Mouse (Mus musculus): Measurements from ENCODE around the gene Rab11fip4.
A peak's percentile ranks its signal among the peaks of the same experiment; 100 is the strongest.

Rab11fip4 gene

GRCm38 (mm10) chr11:79713184-79713583 is 122.2 kb downstream of the Rab11fip4 start:
- DNase-seq (ENCODE audit: low spot score): no peak

- DNase-seq (ENCODE audit: low spot score): no peak
Observed at GRCm38 (mm10) chr11:79713678-79714077, 122.7 kb downstream of the Rab11fip4 start.

DNA sequence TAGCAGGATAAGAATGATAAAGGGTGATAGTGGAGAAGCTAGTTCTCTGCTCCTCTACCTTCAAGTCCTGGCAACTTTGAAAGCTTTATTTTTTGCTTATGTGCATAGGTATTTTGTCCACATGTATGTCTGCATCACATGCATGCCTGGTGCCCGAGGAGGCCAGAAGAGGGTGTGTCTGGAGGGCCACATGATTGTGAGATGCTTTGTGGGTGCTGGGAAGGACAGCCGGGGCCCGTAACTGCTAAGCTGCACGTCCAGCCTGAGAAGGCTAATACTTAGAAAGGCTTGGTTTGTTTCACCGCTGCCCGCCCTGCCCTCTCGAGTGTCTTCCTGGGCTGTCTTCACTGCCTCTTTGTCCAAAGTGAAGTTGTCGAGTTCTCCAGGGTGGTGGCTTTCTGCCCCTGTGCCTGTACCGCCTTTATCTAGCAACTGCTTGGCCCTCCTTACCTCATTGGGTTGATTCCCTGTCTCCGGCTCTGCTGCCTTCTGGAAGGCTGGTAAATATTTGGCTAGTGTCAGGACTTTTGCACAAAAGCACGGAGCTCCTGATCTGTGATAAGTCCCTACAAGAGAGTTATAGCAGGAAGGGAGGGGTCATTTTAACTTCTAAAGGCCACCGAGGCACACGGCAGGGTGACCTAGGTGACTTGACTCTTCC is 123.2 kb downstream of the Rab11fip4 start:
- no peak for DNase-seq (ENCODE audit: low spot score)

DNA sequence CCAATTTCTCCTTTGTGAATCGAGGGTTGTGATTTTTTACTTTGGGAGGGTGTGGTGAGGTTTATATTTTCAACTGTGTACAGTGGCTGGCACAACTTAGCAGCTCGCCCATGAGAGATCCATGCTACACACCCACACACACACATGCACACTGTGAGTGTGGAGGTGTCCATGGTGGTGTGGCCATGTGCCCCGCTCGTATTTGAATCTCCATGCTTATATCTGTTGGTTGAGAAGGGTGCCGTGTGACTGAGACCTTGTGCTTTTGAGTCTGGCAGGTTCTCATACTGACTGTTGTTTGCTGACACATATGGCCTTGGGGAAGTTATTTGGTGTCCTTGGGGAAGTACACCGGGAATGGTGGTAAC is 123.7 kb downstream of the Rab11fip4 start:
- DNase-seq (ENCODE audit: low spot score): no peak

GRCm38 (mm10) chr11:79715316-79715715 is 124.3 kb downstream of the Rab11fip4 start:
- no peak for DNase-seq (ENCODE audit: low spot score)

- DNase-seq (ENCODE audit: low spot score): no peak
Observed at GRCm38 (mm10) chr11:79715733-79716452, 124.9 kb downstream of the Rab11fip4 start.

DNA sequence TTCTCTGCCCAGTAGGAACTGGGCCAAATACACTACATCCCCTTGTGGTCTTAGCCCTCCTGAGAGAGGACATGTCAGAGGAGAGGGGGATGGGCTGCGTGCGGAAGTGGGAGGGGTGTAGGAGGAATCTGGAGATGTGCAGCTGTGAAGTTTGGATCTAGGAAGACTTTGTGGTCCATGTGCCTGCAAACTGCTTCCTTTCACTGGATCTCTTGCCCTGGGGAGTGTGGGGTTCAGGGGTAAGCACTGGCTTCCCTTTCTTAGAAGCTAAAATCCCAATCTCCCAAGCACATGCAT is 125.4 kb downstream of the Rab11fip4 start:
- DNase-seq (ENCODE audit: low spot score): no peak

DNA sequence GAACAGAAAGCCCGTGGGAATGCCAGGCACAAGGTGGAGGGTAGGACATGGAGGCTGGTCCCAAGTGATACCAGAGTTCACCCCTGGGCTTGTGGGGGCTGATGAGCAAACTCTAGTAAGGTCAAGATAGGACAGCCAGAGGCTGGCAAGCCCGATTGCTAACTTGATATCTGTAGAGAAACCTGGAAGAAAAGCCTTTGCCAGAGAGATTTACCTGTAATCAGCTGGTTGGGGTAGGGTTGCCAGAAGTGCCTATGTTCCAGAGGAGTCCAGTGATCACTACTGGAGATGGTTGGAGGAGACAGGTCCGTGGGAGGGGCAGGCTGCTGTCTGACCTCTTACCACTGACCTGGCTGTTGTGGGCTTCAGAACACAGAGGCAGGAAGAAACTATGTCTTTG is 126.3 kb downstream of the Rab11fip4 start:
- no peak for DNase-seq (ENCODE audit: low spot score)

GRCm38 (mm10) chr11:79717801-79718200 is 126.8 kb downstream of the Rab11fip4 start:
- DNase-seq (ENCODE audit: low spot score): peak; percentile 18

- DNase-seq (ENCODE audit: low spot score): peak; percentile 17
Observed at GRCm38 (mm10) chr11:79718202-79718601, 127.2 kb downstream of the Rab11fip4 start.

- no peak for DNase-seq (ENCODE audit: low spot score)
Observed at GRCm38 (mm10) chr11:79718829-79719346, 127.9 kb downstream of the Rab11fip4 start.

DNA sequence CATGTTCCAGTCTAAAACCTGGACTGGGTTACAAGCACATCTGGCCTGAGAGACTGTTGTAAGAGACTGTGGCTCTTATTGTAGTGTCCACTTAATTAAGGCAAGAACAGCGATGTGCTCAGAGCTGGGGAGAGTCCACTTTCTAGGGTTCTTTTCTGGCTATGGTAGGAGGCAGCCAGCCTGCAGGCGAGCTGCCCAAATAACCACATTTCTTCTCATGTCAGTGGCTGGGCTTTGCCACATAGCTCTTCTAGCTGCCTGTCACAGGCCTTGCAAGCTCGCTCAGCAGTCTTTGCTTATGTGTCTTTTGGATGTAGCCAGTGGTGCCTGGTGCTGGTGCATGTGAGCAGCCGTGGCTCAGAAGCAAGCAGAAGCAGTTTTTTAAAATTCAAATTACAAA is 129.7 kb downstream of the Rab11fip4 start:
- no peak for DNase-seq (ENCODE audit: low spot score)

DNA sequence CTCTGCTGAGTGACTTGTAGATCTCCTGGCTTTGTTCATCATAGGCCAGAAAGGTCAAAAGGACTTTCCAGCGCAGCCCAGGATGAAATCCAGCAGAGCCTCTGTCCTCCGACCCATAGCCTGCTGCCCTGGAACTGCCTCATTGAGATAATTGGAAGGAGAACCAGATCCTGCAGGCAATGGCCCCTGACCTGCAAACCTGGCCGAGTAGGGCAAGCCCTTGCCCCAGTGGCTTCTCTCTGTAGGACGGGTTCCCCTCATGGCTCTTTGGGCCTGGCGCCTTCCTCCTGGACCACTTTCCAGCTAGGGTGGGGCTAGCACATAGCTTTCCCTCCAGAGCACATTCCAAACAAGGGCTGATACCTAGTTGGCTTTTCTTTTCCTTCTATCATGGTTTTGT is 131.8 kb downstream of the Rab11fip4 start:
- DNase-seq (ENCODE audit: low spot score): no peak

DNA sequence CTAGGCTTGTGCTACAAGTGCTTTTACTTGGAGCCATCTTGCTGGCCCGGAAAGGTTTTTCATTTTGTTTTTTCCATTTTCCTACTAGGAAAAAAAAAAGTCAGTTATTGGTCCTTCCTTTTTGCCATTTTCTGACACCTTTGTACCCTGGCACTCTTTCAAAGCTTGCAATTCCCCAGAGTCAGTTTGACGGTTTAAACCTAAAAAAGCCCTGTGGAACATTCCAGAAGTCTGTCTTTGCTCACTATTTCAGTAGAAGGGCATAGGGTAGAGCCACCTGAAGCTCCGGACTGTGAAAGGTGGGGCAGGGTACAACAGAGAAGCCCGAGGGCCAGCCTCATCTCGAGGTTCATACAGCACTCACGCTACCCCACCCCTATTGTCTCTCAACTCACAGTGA is 134.0 kb downstream of the Rab11fip4 start:
- no peak for DNase-seq (ENCODE audit: low spot score)

DNA sequence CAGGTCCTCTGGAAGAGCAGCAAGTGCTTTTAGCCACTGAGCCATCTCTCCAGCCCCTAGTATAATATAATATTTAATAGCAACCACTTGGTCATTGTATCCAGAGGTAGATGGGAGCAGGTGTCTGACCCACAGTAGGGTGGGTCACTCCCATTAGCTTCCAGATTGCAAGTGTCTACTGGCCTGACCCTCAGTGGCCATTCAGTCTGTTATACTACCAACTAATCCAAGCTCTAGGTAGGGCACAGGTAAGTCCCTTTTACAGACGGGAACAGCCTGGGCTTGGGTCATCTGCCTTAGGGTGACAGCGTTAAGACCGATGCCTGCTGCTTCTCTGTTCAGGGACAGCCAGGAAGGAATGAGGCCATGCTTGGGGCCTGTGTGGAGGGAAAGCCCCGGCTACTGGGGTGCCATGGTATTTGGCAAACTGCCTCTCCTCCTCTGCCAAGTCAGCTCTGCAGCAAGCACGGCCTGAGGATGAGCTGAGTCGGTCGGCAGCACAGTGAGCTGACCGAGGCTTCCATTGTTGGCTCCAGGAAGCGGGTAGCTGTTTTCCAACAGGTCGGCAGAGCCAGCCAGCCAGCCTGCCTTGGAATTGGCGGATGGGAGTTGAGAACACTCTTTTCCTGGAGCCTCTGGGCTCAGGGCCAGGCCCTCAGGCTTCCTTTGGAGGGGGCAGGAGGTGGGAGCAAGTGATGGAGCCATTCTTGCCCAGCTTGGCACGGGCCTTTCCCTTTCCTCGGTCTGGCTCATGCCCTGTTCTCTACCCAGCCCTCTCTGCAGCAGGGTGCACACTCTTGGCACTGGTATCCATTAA is 138.4 kb downstream of the Rab11fip4 start:
- DNase-seq (ENCODE audit: low spot score): no peak

DNA sequence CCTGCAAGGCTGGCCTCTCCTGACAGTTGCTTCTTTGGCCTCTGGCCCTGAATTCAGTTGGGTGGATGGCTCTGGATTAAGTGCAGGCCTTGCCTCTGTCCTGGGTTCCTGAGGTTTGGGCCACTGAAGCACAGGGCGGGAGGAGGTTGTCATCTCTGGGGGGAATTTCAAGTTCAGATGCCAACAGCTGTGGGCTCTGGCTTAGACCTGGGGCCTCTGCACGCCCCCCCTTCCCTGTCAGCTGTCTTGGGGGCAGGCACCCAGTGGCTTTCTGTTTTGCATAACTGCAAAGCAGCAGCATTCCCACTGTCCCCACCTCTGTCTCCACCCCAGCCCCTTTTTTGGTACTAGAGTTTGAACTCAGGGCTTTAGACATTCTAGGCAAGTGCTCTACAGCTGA is 139.4 kb downstream of the Rab11fip4 start:
- no peak for DNase-seq (ENCODE audit: low spot score)

- no peak for DNase-seq (ENCODE audit: low spot score)
Observed at GRCm38 (mm10) chr11:79731476-79731875, 140.5 kb downstream of the Rab11fip4 start.

- no peak for DNase-seq (ENCODE audit: low spot score)
Observed at GRCm38 (mm10) chr11:79733013-79733412, 142.0 kb downstream of the Rab11fip4 start.

- no peak for DNase-seq (ENCODE audit: low spot score)
Observed at GRCm38 (mm10) chr11:79736232-79737006, 145.4 kb downstream of the Rab11fip4 start.

DNA sequence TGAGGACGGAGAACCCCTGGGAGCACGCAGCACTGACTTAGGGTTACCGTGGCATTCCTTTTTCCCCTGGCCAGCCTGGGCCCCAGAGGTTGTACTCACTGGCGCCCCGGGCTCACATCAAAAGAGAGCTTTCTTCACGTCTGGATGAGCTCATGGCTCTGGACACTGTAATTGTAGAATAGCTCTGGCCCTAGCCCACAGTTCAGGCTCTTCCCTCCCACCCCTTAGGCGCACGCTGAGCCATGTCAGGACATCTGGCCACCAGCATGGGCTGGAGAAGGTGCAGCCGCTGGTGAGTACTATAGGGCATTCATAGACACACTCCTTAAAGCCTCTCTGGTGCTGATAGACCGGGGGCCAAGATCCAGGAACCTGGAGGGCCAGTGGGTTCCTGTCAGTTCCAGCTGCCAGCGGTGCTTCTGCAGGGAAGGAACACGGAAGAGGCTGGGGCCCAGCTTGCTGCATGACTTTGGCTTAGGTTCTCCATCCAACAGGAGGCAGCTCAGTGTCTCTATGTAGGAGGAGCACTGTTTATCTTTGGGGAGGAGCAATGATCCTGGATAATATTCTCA is 146.2 kb downstream of the Rab11fip4 start:
- DNase-seq (ENCODE audit: low spot score): no peak

DNA sequence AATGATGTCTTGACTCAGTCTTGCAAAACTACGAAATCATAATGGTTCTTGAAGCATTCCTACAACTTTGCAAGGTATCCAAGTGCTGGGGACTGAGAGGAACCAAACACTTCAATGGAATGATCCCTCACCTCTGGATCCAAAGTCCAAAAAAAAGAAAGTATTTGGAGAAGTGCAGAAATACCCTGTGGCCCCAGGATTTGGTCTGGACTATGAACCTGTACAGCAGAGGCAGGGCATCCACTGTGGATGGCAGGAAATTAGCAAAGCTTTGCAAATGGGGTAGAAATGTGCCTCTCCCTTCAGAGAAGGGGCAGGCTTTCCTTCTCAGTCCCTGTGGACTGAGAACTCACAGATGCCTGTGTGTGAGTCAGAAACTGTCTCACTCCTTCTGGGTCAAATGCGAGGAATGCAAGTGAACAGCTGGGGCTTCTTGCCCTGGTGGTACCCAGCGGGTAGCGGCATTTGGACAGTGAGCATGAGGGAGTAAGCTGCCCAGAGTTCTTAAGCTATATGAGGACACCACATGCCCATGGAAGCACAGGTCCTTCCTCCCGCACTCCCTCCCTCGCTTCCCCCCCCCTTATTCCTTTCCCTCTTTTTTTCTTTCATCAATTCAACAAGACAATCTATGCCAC is 147.0 kb downstream of the Rab11fip4 start:
- no peak for DNase-seq (ENCODE audit: low spot score)
